In genomic region chr9:69758946-69759615, GRCm38 (mm10) we compare ENCODE assay signal across 10 mouse cellular contexts. TPM values are rescaled to one million over a fixed set of nuclear protein-coding genes. Genes with fewer than 3 reads are reported as not detected.
DNase-seq lines count a peak whose midpoint lies in the region; ATAC-seq lines count a peak whose summit lies in the region.
"Had no signal": no experiment of that assay in that cellular context is flagged by ENCODE, and none has a peak within 500 bp of the region (broad histone marks: within the 10 kb centered on the region; RNA-seq: fewer than 3 reads in every experiment).

No protein-coding gene starts in this region.

- H3K9ac ChIP-seq in forebrain, embryonic 16.5 days (replicated peaks; ENCODE audit: low read depth, low read length): no peak overlapping the region
- H3K9ac ChIP-seq in limb, embryonic 15.5 days: no peak overlapping the region

- peaks cover 100% of the 10 kb centered on the region for H3K27me3 ChIP-seq in forebrain, embryonic 10.5 days (ENCODE audit: poor library complexity, severe bottlenecking)
- peaks cover 78% of the 10 kb centered on the region for H3K27me3 ChIP-seq in forebrain, embryonic 16.5 days (replicated peaks; ENCODE audit: control insufficient read depth, insufficient read depth, low read length)
- peaks cover 95% of the 10 kb centered on the region for H3K27me3 ChIP-seq in megakaryocyte, embryonic 14.5 days (replicated peaks)
- peaks cover 98% of the 10 kb centered on the region for H3K27me3 ChIP-seq in limb, embryonic 15.5 days

- WGBS in forebrain, embryonic 10.5 days: under 1% methylated on average over 42 of the region's 42 CpGs
- under 1% methylated on average over 42 of the region's 42 CpGs for WGBS in forebrain, embryonic 16.5 days
- 1% methylated on average over 42 of the region's 42 CpGs for WGBS in limb, embryonic 15.5 days

- no peaks in the 10 kb centered on the region for H3K36me3 ChIP-seq in forebrain, embryonic 10.5 days (replicated peaks)
- H3K36me3 ChIP-seq in forebrain, embryonic 16.5 days (ENCODE audit: control insufficient read depth, insufficient read depth): no peaks in the 10 kb centered on the region
- no peaks in the 10 kb centered on the region for H3K36me3 ChIP-seq in megakaryocyte, embryonic 14.5 days (replicated peaks; ENCODE audit: low read length)
- H3K36me3 ChIP-seq in limb, embryonic 15.5 days: no peaks in the 10 kb centered on the region

- H3K9me3 ChIP-seq in forebrain, embryonic 10.5 days: no peaks in the 10 kb centered on the region
- no peaks in the 10 kb centered on the region for H3K9me3 ChIP-seq in forebrain, embryonic 16.5 days (ENCODE audit: control insufficient read depth, low read length)
- peaks cover 11% of the 10 kb centered on the region; the same call in 1 of the 2 replicates for H3K9me3 ChIP-seq in megakaryocyte, embryonic 14.5 days
- H3K9me3 ChIP-seq in limb, embryonic 15.5 days: no peaks in the 10 kb centered on the region

- H3K27ac ChIP-seq in forebrain, embryonic 10.5 days: peak overlapping the region; percentile 82
- no peak overlapping the region for H3K27ac ChIP-seq in forebrain, embryonic 16.5 days (ENCODE audit: low read length)
- H3K27ac ChIP-seq in limb, embryonic 15.5 days: no peak overlapping the region

- no peak overlapping the region for H3K4me2 ChIP-seq in forebrain, embryonic 16.5 days (ENCODE audit: low read length)
- peak overlapping the region; percentile 20; the same call in 1 of the 2 replicates for H3K4me2 ChIP-seq in limb, embryonic 15.5 days

- peak; percentile 52 for DNase-seq in forebrain, embryonic 10.5 days (ENCODE audit: extremely low spot score, low spot score)
- peak; percentile 49 to 55 for DNase-seq in thymus, postnatal 36 days
- DNase-seq in urinary bladder, postnatal 4 days (ENCODE audit: low spot score in 2 of 2): no peak
- no peak for DNase-seq in cerebellum, adult 11-12 months

- peak overlapping the region; percentile 53 for H3K4me3 ChIP-seq in forebrain, embryonic 10.5 days
- no peak overlapping the region for H3K4me3 ChIP-seq in forebrain, embryonic 16.5 days (replicated peaks; ENCODE audit: low read length)
- peak overlapping the region; percentile 87 for H3K4me3 ChIP-seq in megakaryocyte, embryonic 14.5 days (replicated peaks)
- H3K4me3 ChIP-seq in limb, embryonic 15.5 days: 0 out of 2 replicates have a peak overlapping the region, but pooled peaks have one; percentile 12

- no peak for ATAC-seq in forebrain, embryonic 16.5 days
- ATAC-seq in megakaryocyte, adult 5-6 weeks (ENCODE audit: poor library complexity, severe bottlenecking): no peak
- ATAC-seq in limb, embryonic 15.5 days (ENCODE audit: insufficient number of reproducible peaks, low FRiP score, low TSS enrichment, low read depth): no peak

- H3K4me1 ChIP-seq in forebrain, embryonic 10.5 days: peaks cover 95% of the 10 kb centered on the region
- no peaks in the 10 kb centered on the region; the same call in 1 of the 2 replicates for H3K4me1 ChIP-seq in forebrain, embryonic 16.5 days (replicated peaks; ENCODE audit: control insufficient read depth, insufficient read depth, low read length)
- peaks cover 36% of the 10 kb centered on the region for H3K4me1 ChIP-seq in megakaryocyte, embryonic 14.5 days
- H3K4me1 ChIP-seq in limb, embryonic 15.5 days: peaks cover 35% of the 10 kb centered on the region

RNA-seq across cellular contexts. Expression of gene Foxb1, which starts 1.7 kb away (rescaled TPM):
- 2.4 and 3.4 TPM in 2 replicates for polyA plus RNA-seq in forebrain, embryonic 10.5 days (2016; fragmentation: Nextera tagmentation; extraction: Ambion mirVana)
- polyA plus RNA-seq in forebrain, embryonic 16.5 days (2015; fragmentation: Nextera tagmentation; extraction: Ambion mirVana): 0.21 and 0.86 TPM in 2 replicates
- polyA plus RNA-seq in megakaryocyte, embryonic 14.5 days (2012; ENCODE audit: insufficient read depth, low replicate concordance): not detected in 2 replicates
- total RNA-seq in megakaryocyte, adult 5-6 weeks (2015): not detected in 2 replicates
- total RNA-seq in megakaryocyte, adult 5-6 weeks (2017): not detected in 2 replicates
- polyA plus RNA-seq in limb, embryonic 15.5 days (2015; fragmentation: Nextera tagmentation; extraction: Ambion mirVana): not detected in 2 replicates
- total RNA-seq: adrenal gland, postnatal 14 days; layer of hippocampus, postnatal 14 days had no signal

Comparison
In these comparisons a context has a peak if more than half of its experiments do, and no peak if none do; other contexts are left out.
1. DNase-seq: peak in forebrain, embryonic 10.5 days (single experiment) and thymus, postnatal 36 days (2 of 2); none in urinary bladder, postnatal 4 days (0 of 2) and cerebellum, adult 11-12 months (single experiment).